Mouse (Mus musculus) lung, embryonic 14.5 days (tissue): ENCODE results near the gene Lrrc75a. TPM values are rescaled to one million over a fixed set of nuclear protein-coding genes. Genes with fewer than 3 reads are reported as not detected.

Source experiments
- ATAC-seq: fragments of 200-750 bp; cut with Nextera tagmentation; 2 replicates; pipeline ENCODE4 v1.8.0; 2017; ENCODE audit warnings: mild to moderate bottlenecking, moderate TSS enrichment, moderate library complexity; ENCODE audit not compliant: insufficient read depth
- DNase-seq: peaks from one replicate; pipeline ENCODE4 v3.0.0-alpha.2; 2015
- H3K27ac ChIP-seq: fragments of 300-500 bp; sonication (generic); 2 replicates; pipeline ENCODE4 v1.5.1; 2014; ENCODE audit warnings: low read depth, mild to moderate bottlenecking, moderate library complexity
- H3K27me3 ChIP-seq: fragments of 300-500 bp; sonication (generic); 2 replicates; pipeline ENCODE4 v1.6.1; 2014; ENCODE audit warnings: low read length, control low read depth; ENCODE audit not compliant: insufficient read depth
- H3K36me3 ChIP-seq: fragments of 300-500 bp; sonication (generic); 2 replicates; pipeline ENCODE4 v1.6.1; 2014; ENCODE audit warnings: control low read depth; ENCODE audit not compliant: insufficient read depth
- H3K4me1 ChIP-seq: fragments of 300-500 bp; sonication (generic); 2 replicates; pipeline ENCODE4 v1.6.1; 2014; ENCODE audit warnings: antibody characterized with exemption, control low read depth; ENCODE audit not compliant: insufficient read depth
- H3K4me2 ChIP-seq: fragments of 300-500 bp; sonication (generic); 2 replicates; pipeline ENCODE4 v1.6.1; 2014; ENCODE audit warnings: mild to moderate bottlenecking
- H3K4me3 ChIP-seq: fragments of 300-500 bp; sonication (generic); 2 replicates; pipeline ENCODE4 v1.5.1; 2014; ENCODE audit warnings: low read depth, low read length
- H3K9ac ChIP-seq: fragments of 300-500 bp; sonication (generic); 2 replicates; pipeline ENCODE4 v1.6.1; 2014
- H3K9me3 ChIP-seq: fragments of 300-500 bp; sonication (generic); 2 replicates; pipeline ENCODE4 v1.6.1; 2016; ENCODE audit warnings: low read depth, low read length, control low read depth
- CTCF ChIP-seq: IDR thresholded peaks from 2 replicates; pipeline ENCODE4 v1.5.1; 2016; ENCODE audit warnings: antibody characterized with exemption, low read depth
- WGBS: fragments of 180-500 bp; shearing (Covaris S2); extraction: QIAGEN DNeasy Blood & Tissue Kit; methylation state at CpG from one replicate; pipeline ENCODE4 v1.1.7; 2014; 5-methylcytosine and 5-hydroxymethylcytosine counted together
- polyA plus RNA-seq: library from polyadenylated mRNA; unstranded; fragments of >200 nt; fragmentation: Nextera tagmentation; extraction: Ambion mirVana; gene quantifications from 2 replicates; pipeline ENCODE4 v1.2.1, GENCODE M21; 2014

Gene Lrrc75a
- polyA plus RNA-seq, 1 experiment from 2014 or later, result 16.4 TPM

- TF ChIP-seq CTCF, result no peak
- ATAC-seq, result no peak
- no peak overlapping the region for H3K27ac ChIP-seq
- 89% methylated on average over 4 of the region's 4 CpGs for WGBS
- H3K27me3 ChIP-seq, result no peaks in the 10 kb centered on the region
- H3K9ac ChIP-seq, result no peak overlapping the region
- peaks cover 3% of the 10 kb centered on the region; the same call in 1 of the 2 replicates for H3K4me1 ChIP-seq
- no peak overlapping the region for H3K4me3 ChIP-seq
- no peak for DNase-seq
- no peak overlapping the region for H3K4me2 ChIP-seq
- H3K9me3 ChIP-seq, result no peaks in the 10 kb centered on the region
- peaks cover 15% of the 10 kb centered on the region; the same call in 1 of the 2 replicates for H3K36me3 ChIP-seq
Measured at GRCm38 (mm10) chr11:62615456-62615855, 32.9 kb downstream of the Lrrc75a start.

GRCm38 (mm10) chr11:62614876-62615410 lies 33.4 kb downstream of the Lrrc75a start:
- ATAC-seq (no peak), DNase-seq (no peak)
- H3K4me1 ChIP-seq, result peaks cover 3% of the 10 kb centered on the region; the same call in 1 of the 2 replicates
- WGBS, result 82% methylated on average over 8 of the region's 8 CpGs
- no peak overlapping the region for H3K27ac ChIP-seq
- no peaks in the 10 kb centered on the region for H3K9me3 ChIP-seq
- TF ChIP-seq CTCF, result no peak
- peaks cover 15% of the 10 kb centered on the region; the same call in 1 of the 2 replicates for H3K36me3 ChIP-seq
- H3K9ac ChIP-seq, result no peak overlapping the region
- no peak overlapping the region for H3K4me2 ChIP-seq
- no peak overlapping the region for H3K4me3 ChIP-seq
- no peaks in the 10 kb centered on the region for H3K27me3 ChIP-seq

- Histone ChIP-seq H3K4me1 (peaks cover 3% of the 10 kb centered on the region; the same call in 1 of the 2 replicates), H3K4me3 (peak overlapping the region; percentile 11), H3K9me3 (no peaks in the 10 kb centered on the region), H3K36me3 (peaks cover 10% of the 10 kb centered on the region), H3K4me2 (peak overlapping the region; percentile 49), H3K27ac (peak overlapping the region; percentile 75), H3K9ac (peak overlapping the region; percentile 46), H3K27me3 (no peaks in the 10 kb centered on the region)
- 22% methylated on average over 19 of the region's 19 CpGs for WGBS
- peak; percentile 98 for DNase-seq
- peak; percentile 94 for ATAC-seq
- TF ChIP-seq CTCF, result peak; percentile 100
Measured at GRCm38 (mm10) chr11:62613657-62614365, 34.5 kb downstream of the Lrrc75a start.

GRCm38 (mm10) chr11:62612604-62613003 lies 35.7 kb downstream of the Lrrc75a start:
- DNase-seq (no peak), ATAC-seq (no peak)
- TF ChIP-seq CTCF, result no peak
- H3K27ac ChIP-seq, result no peak overlapping the region
- H3K27me3 ChIP-seq, result no peaks in the 10 kb centered on the region
- 80% methylated on average over 10 of the region's 10 CpGs for WGBS
- peaks cover 17% of the 10 kb centered on the region for H3K36me3 ChIP-seq
- no peak overlapping the region for H3K9ac ChIP-seq
- H3K9me3 ChIP-seq, result no peaks in the 10 kb centered on the region
- no peak overlapping the region for H3K4me3 ChIP-seq
- H3K4me2 ChIP-seq, result no peak overlapping the region
- H3K4me1 ChIP-seq, result peaks cover 3% of the 10 kb centered on the region; the same call in 1 of the 2 replicates

- Histone ChIP-seq H3K27ac (no peak overlapping the region), H3K27me3 (no peaks in the 10 kb centered on the region), H3K9ac (no peak overlapping the region), H3K36me3 (peaks cover 39% of the 10 kb centered on the region), H3K9me3 (no peaks in the 10 kb centered on the region), H3K4me2 (no peak overlapping the region), H3K4me1 (peaks cover 3% of the 10 kb centered on the region; the same call in 1 of the 2 replicates), H3K4me3 (no peak overlapping the region)
- ATAC-seq, result no peak
- 76% methylated on average over 6 of the region's 6 CpGs for WGBS
- TF ChIP-seq CTCF, result no peak
- DNase-seq, result no peak
Measured at GRCm38 (mm10) chr11:62610304-62610703, 38.0 kb downstream of the Lrrc75a start.

GRCm38 (mm10) chr11:62608826-62609675 lies 39.3 kb downstream of the Lrrc75a start:
- H3K36me3 ChIP-seq, result peaks cover 52% of the 10 kb centered on the region
- DNase-seq (no peak), ATAC-seq (no peak)
- H3K27me3 ChIP-seq, result no peaks in the 10 kb centered on the region
- no peak overlapping the region for H3K4me2 ChIP-seq
- H3K9ac ChIP-seq, result no peak overlapping the region
- H3K27ac ChIP-seq, result no peak overlapping the region
- TF ChIP-seq CTCF, result no peak
- H3K9me3 ChIP-seq, result no peaks in the 10 kb centered on the region
- WGBS, result 68% methylated on average over 10 of the region's 10 CpGs
- H3K4me1 ChIP-seq, result peaks cover 12% of the 10 kb centered on the region
- no peak overlapping the region for H3K4me3 ChIP-seq

- Histone ChIP-seq H3K4me1 (peaks cover 10% of the 10 kb centered on the region), H3K27me3 (no peaks in the 10 kb centered on the region), H3K27ac (no peak overlapping the region), H3K9me3 (no peaks in the 10 kb centered on the region), H3K36me3 (peaks cover 62% of the 10 kb centered on the region), H3K4me3 (no peak overlapping the region), H3K4me2 (no peak overlapping the region), H3K9ac (no peak overlapping the region)
- TF ChIP-seq CTCF, result no peak
- DNase-seq (no peak), ATAC-seq (no peak)
- 88% methylated on average over 1 of the region's 1 CpGs for whole genome bisulfite sequencing
Measured at GRCm38 (mm10) chr11:62607952-62608201, 40.4 kb downstream of the Lrrc75a start.
